Mouse (Mus musculus) brain, embryonic 14.5 days (tissue): ENCODE measurements at regions not wholly inside any gene's neighbourhood (a gene's known extent, or its start where the extent isn't known, plus 50 kb on each side); places are given as distances from the start of the nearest gene placed in this dataset.

Source experiments
- CTCF ChIP-seq: fragments of 200-500 bp; IDR thresholded peaks from 2 replicates; pipeline ENCODE4 v1.5.1; 2012; ENCODE audit warnings: inconsistent platforms, mild to moderate bottlenecking, moderate library complexity, borderline replicate concordance; ENCODE audit not compliant: insufficient read depth, insufficient read length; ENCODE audit errors: extremely low read depth
- POLR2A ChIP-seq: fragments of 200-500 bp; IDR thresholded peaks from 2 replicates; pipeline ENCODE4 v1.6.1; 2012; ENCODE audit warnings: mild to moderate bottlenecking, inconsistent platforms, borderline replicate concordance; ENCODE audit not compliant: poor library complexity, insufficient read depth, insufficient read length, severe bottlenecking; ENCODE audit errors: extremely low read depth

DNA sequence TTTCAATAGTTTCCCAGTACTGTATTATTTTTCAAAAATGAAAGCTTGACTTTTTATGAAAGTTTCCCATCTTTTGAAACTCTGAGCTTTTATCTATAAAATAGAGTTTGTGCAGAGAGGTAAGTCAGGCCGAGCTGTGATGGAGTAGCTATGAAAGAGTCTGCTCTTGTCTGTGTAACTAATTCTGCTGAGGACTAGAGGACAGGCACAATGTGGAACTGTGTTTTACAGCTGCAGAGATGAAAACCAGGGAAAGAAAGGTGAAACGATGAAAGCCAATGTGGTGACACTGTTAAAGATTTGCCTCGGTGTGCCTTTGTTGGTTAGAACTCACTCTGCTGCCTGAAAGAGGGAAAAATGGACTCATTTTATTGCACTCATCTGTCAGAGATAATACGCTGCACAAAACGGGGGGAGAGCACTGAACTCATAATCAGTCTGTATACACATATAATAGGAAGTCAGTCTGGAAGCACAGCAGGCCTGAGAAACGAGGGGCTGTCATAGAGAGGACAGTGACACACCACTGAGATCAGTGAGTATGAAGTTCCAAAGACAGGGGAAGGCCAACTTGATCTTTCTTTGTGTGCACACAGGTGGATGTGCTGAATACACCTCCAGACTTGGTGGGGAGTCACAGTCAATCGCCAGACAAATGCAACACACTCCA is 373.9 kb downstream of the Nova1 start:
- TF ChIP-seq POLR2A (no peak), CTCF (no peak)
